Mouse (Mus musculus) kidney, adult 2 months (tissue): ENCODE data around the gene Kcnj1. TPM values are rescaled to one million over a fixed set of nuclear protein-coding genes. Genes with fewer than 3 reads are reported as not detected.
A peak's percentile ranks its signal among the peaks of the same experiment; 100 is the strongest.

Experiments used
- DNase-seq: peaks from one replicate; pipeline ENCODE4 v3.0.0; 2021
- H3K27ac ChIP-seq: fragments of 200-500 bp; 2 replicates; pipeline ENCODE4 v1.5.1; 2012; ENCODE audit warnings: low read depth, low read length, control low read depth, inconsistent platforms; ENCODE audit not compliant: insufficient read depth
- H3K27me3 ChIP-seq: fragments of 200-500 bp; replicated peaks from 2 replicates; pipeline ENCODE4 v1.6.1; 2012; ENCODE audit warnings: mild to moderate bottlenecking, moderate library complexity, low read length, inconsistent platforms; ENCODE audit not compliant: control insufficient read depth, insufficient read depth
- H3K36me3 ChIP-seq: fragments of 200-500 bp; 2 replicates; pipeline ENCODE4 v1.6.1; 2012; ENCODE audit warnings: mild to moderate bottlenecking, moderate library complexity, low read length, inconsistent platforms; ENCODE audit not compliant: control insufficient read depth, insufficient read depth
- H3K4me1 ChIP-seq: fragments of 200-500 bp; 2 replicates; pipeline ENCODE4 v1.6.1; 2011; ENCODE audit warnings: low read length; ENCODE audit not compliant: control insufficient read depth, insufficient read depth
- H3K4me3 ChIP-seq: fragments of 200-500 bp; 2 replicates; pipeline ENCODE4 v1.5.1; 2011; ENCODE audit warnings: mild to moderate bottlenecking, low read depth, low read length, control low read depth; ENCODE audit not compliant: insufficient read depth
- CTCF ChIP-seq: fragments of 200-500 bp; conservative IDR thresholded peaks from 2 replicates; pipeline ENCODE4 v1.5.1; 2011; ENCODE audit warnings: low read depth, mild to moderate bottlenecking, control low read depth, low read length, moderate library complexity, mixed read lengths; ENCODE audit not compliant: insufficient read depth, insufficient read length
- POLR2A ChIP-seq: fragments of 200-500 bp; IDR thresholded peaks from one replicate; pipeline ENCODE4 v1.6.1; 2011; ENCODE audit warnings: low read depth, low read length, control low read depth
- WGBS: fragments of 180-500 bp; shearing (Covaris S2); methylation state at CpG from one replicate; pipeline ENCODE4 v1.1.7; 2018; 5-methylcytosine and 5-hydroxymethylcytosine counted together
- polyA plus RNA-seq: library from polyadenylated mRNA; depleted of rRNA; stranded (reverse); fragments of >200 nt; gene quantifications from 2 replicates; pipeline ENCODE4 v1.2.3, GENCODE M21; 2012

Gene Kcnj1
- polyA plus RNA-seq, 1 experiment: 79.1 TPM

DNA sequence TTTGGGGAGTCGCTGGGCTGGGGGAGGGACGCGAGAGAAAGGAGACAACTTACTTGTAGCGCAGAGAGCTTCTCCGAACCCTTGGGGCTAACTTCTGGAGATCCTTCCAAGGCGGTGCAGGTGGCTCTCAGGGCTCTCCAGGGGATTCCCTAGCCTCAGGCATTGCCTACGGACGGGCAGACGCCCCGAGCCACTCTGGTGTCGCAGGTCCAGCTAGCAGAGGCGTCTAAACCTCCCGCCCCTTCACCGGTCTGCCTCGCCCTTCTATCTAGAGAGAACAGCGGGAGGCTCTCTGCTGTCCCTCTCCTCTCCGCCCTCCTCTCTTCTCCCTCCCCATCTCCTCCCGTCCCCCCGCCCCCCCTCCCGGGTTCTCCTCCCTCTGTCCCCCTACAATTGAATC is 28.2 kb upstream of the Kcnj1 start, which contains the start of gene Kcnj5:
Gene Kcnj5, minus strand, starts transcription at position 300 of the 400 bp plus-strand sequence.
- Histone ChIP-seq H3K4me1 (no peaks in the 10 kb centered on the region; the same call in 1 of the 2 replicates), H3K4me3 (peak within 1 kb of the TSS; percentile 8; the same call in 1 of the 2 replicates), H3K27ac (no peak within 1 kb of the TSS), H3K27me3 (no peaks in the 10 kb centered on the region), H3K36me3 (no peaks in the 10 kb centered on the region)
- DNase-seq: no peak
- TF ChIP-seq CTCF: no peak
- no peak for TF ChIP-seq POLR2A
- WGBS: 7% methylated on average over 18 of the region's 20 CpGs

- H3K4me3 ChIP-seq: peak overlapping the region; percentile 1; the same call in 1 of the 2 replicates
- DNase-seq: no peak
- TF ChIP-seq CTCF (no peak), POLR2A (no peak)
- no peaks in the 10 kb centered on the region; the same call in 1 of the 2 replicates for H3K4me1 ChIP-seq
- H3K36me3 ChIP-seq: no peaks in the 10 kb centered on the region
- H3K27ac ChIP-seq: no peak overlapping the region
- no peaks in the 10 kb centered on the region for H3K27me3 ChIP-seq
- WGBS: 15% methylated on average over 21 of the region's 21 CpGs
Observed at GRCm38 (mm10) chr9:32344489-32344888, 27.8 kb upstream of the Kcnj1 start.

DNA sequence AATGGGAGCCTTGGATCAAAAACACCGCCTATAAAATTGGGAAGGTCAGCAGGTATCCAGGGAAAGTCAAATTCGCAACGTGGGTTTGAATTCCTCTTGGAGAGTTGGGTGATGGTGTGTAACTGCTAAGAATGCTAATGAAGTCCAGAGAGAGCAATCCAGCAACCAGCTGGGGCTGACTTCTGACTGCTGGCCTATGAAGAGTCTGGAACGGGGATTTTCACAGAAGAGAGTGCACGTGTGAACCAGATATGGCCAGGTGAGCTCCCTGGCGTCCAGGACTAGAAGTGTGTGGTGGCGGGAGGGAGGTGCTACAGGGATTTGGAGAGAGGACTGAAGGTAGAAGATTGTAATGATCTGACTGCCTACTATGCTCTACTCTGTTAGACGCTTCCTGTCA is 24.2 kb upstream of the Kcnj1 start:
- TF ChIP-seq POLR2A (no peak), CTCF (no peak)
- DNase-seq: peak; percentile 49
- no peaks in the 10 kb centered on the region; the same call in 1 of the 2 replicates for H3K4me1 ChIP-seq
- 0 out of 2 replicates have a peak overlapping the region, but pooled peaks have one; percentile 20 for H3K27ac ChIP-seq
- H3K27me3 ChIP-seq: no peaks in the 10 kb centered on the region
- H3K4me3 ChIP-seq: no peak overlapping the region
- H3K36me3 ChIP-seq: no peaks in the 10 kb centered on the region
- WGBS: 56% methylated on average over 8 of the region's 8 CpGs

- no peak for TF ChIP-seq POLR2A
- no peak for DNase-seq
- no peak overlapping the region for H3K4me3 ChIP-seq
- no peaks in the 10 kb centered on the region; the same call in 1 of the 2 replicates for H3K4me1 ChIP-seq
- no peak overlapping the region for H3K27ac ChIP-seq
- H3K36me3 ChIP-seq: no peaks in the 10 kb centered on the region
- 82% methylated on average over 10 of the region's 10 CpGs for WGBS
- H3K27me3 ChIP-seq: no peaks in the 10 kb centered on the region
Observed at GRCm38 (mm10) chr9:32349344-32349743, 22.9 kb upstream of the Kcnj1 start.

DNA sequence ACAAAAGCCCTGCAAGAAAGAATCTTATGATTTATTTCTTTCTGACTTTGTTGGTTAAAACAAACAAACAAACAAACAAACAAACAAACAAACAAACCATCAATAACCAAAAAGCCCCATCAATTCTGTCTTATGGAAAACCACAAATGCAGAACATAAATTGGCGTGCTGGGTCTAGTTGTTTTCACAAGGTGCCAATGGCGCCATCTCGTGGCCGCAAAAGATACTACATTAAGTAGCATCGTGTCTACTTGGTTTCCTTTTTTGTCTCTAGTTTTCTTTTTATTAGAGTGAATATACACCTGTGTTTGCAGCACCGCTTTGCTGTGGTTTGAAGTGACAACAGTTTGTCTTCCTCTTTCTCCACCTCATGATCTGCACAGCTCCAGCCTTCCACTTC is 22.0 kb upstream of the Kcnj1 start:
- Histone ChIP-seq H3K27ac (no peak overlapping the region), H3K27me3 (no peaks in the 10 kb centered on the region), H3K4me3 (no peak overlapping the region), H3K4me1 (no peaks in the 10 kb centered on the region; the same call in 1 of the 2 replicates), H3K36me3 (no peaks in the 10 kb centered on the region)
- TF ChIP-seq POLR2A: no peak
- TF ChIP-seq CTCF: peak; percentile 83
- WGBS: 3% methylated on average over 6 of the region's 6 CpGs
- DNase-seq: peak; percentile 82

DNA sequence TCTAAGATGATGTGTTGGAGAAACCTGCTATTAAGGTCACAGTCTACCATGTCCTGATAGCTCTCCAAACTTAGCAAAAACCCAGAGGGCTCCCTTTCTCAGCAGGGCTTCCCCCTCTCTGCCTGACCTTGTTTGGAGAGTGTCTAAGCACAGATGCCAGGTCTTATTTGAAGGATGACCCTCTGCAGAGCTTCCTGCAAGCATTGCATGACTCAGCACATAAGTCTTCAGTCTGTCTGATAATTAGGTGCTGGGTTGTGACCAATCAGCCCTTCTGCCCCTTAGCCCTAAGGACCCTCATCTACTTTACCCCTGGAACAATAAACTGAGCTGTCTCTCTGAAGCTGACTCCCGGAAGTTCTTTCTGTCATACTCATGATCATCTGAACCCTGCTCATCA is 11.5 kb upstream of the Kcnj1 start:
- no peak for DNase-seq
- Histone ChIP-seq H3K4me3 (no peak overlapping the region), H3K36me3 (no peaks in the 10 kb centered on the region), H3K4me1 (no peaks in the 10 kb centered on the region), H3K27me3 (no peaks in the 10 kb centered on the region), H3K27ac (no peak overlapping the region)
- 79% methylated on average over 1 of the region's 1 CpGs for WGBS
- TF ChIP-seq POLR2A (no peak), CTCF (no peak)

GRCm38 (mm10) chr9:32368812-32369211 is 3.5 kb upstream of the Kcnj1 start:
- H3K4me3 ChIP-seq: no peak overlapping the region
- H3K36me3 ChIP-seq: no peaks in the 10 kb centered on the region
- peak; percentile 80 for DNase-seq
- WGBS: 15% methylated on average over 2 of the region's 2 CpGs
- peak overlapping the region; percentile 94 for H3K27ac ChIP-seq
- peaks cover 5% of the 10 kb centered on the region; the same call in 1 of the 2 replicates for H3K4me1 ChIP-seq
- TF ChIP-seq CTCF (no peak), POLR2A (no peak)
- no peaks in the 10 kb centered on the region for H3K27me3 ChIP-seq

GRCm38 (mm10) chr9:32369388-32369787 is 2.9 kb upstream of the Kcnj1 start:
- H3K27me3 ChIP-seq: no peaks in the 10 kb centered on the region
- peak; percentile 72 for DNase-seq
- H3K36me3 ChIP-seq: no peaks in the 10 kb centered on the region
- H3K4me3 ChIP-seq: peak overlapping the region; percentile 8; the same call in 1 of the 2 replicates
- no peak for TF ChIP-seq POLR2A
- TF ChIP-seq CTCF: no peak
- H3K4me1 ChIP-seq: peaks cover 5% of the 10 kb centered on the region; the same call in 1 of the 2 replicates
- H3K27ac ChIP-seq: peak overlapping the region; percentile 94
- WGBS: 50% methylated on average over 6 of the region's 6 CpGs
